Mouse (Mus musculus) thymus, adult 2 months (tissue): ENCODE data around the gene Slc34a2. TPM values are rescaled to one million over a fixed set of nuclear protein-coding genes. Genes with fewer than 3 reads are reported as not detected.

Source experiments
- DNase-seq: peaks from one replicate; pipeline ENCODE4 v3.0.0; 2021
- H3K27ac ChIP-seq: fragments of 200-500 bp; 2 replicates; pipeline ENCODE4 v1.5.1; 2012; ENCODE audit warnings: low read length, control low read depth; ENCODE audit not compliant: control insufficient read depth, insufficient read depth
- H3K27me3 ChIP-seq: fragments of 200-500 bp; 2 replicates; pipeline ENCODE4 v1.6.1; 2012; ENCODE audit warnings: mild to moderate bottlenecking, low read length, moderate library complexity, mixed read lengths; ENCODE audit not compliant: control insufficient read depth, insufficient read depth
- H3K36me3 ChIP-seq: fragments of 200-500 bp; 2 replicates; pipeline ENCODE4 v1.6.1; 2012; ENCODE audit warnings: mild to moderate bottlenecking, low read length, moderate library complexity; ENCODE audit not compliant: control insufficient read depth, insufficient read depth
- H3K4me1 ChIP-seq: fragments of 200-500 bp; replicated peaks from 2 replicates; pipeline ENCODE4 v1.6.1; 2012; ENCODE audit warnings: low read length; ENCODE audit not compliant: control insufficient read depth, insufficient read depth
- H3K4me3 ChIP-seq: fragments of 200-500 bp; 2 replicates; pipeline ENCODE4 v1.5.1; 2012; ENCODE audit warnings: mild to moderate bottlenecking, low read length, control low read depth, moderate library complexity; ENCODE audit not compliant: control insufficient read depth, insufficient read depth
- CTCF ChIP-seq: fragments of 200-500 bp; IDR thresholded peaks from 2 replicates; pipeline ENCODE4 v1.5.1; 2012; ENCODE audit warnings: mild to moderate bottlenecking, control low read depth, low read length, moderate library complexity, borderline replicate concordance; ENCODE audit not compliant: control insufficient read depth, poor library complexity, insufficient read depth; ENCODE audit errors: extremely low read depth
- POLR2A ChIP-seq: fragments of 200-500 bp; IDR thresholded peaks from 2 replicates; pipeline ENCODE4 v1.6.1; 2012; ENCODE audit warnings: mild to moderate bottlenecking, low read length, control low read depth, moderate library complexity; ENCODE audit not compliant: control insufficient read depth, poor library complexity, insufficient read depth; ENCODE audit errors: extremely low read depth
- WGBS: fragments of 180-500 bp; shearing (Covaris S2); methylation state at CpG from one replicate; pipeline ENCODE4 v1.1.7; 2018; 5-methylcytosine and 5-hydroxymethylcytosine counted together
- polyA plus RNA-seq: library from polyadenylated mRNA; depleted of rRNA; stranded (reverse); fragments of >200 nt; gene quantifications from 2 replicates; pipeline ENCODE4 v1.2.3, GENCODE M21; 2012

Slc34a2 gene
- polyA plus RNA-seq, 1 experiment, result 3.4 TPM

DNA sequence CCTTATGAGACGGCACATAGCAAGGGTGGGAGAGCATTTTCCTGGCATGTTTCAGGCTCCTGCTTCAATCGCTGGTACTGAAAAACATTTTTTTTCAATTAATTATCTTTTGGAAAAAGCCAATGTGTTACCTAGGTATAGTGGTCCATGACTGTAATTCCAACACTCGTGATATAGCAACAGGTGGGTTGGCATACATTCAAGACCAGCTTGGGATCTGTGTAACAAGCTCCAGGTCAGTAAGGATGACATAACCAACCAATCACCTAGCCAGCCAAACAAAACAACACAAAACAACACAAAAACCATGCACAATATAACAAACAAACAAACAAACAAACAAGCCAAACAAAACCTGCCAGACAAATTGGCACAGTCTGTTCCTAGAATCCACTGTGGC is 33.9 kb upstream of the Slc34a2 start:
- H3K4me1 ChIP-seq, result no peaks in the 10 kb centered on the region
- DNase-seq, result no peak
- H3K27ac ChIP-seq, result no peak overlapping the region
- no peak overlapping the region for H3K4me3 ChIP-seq
- TF ChIP-seq CTCF (no peak), POLR2A (no peak)
- H3K27me3 ChIP-seq, result no peaks in the 10 kb centered on the region
- H3K36me3 ChIP-seq, result no peaks in the 10 kb centered on the region
- 90% methylated on average over 3 of the region's 3 CpGs for WGBS

DNA sequence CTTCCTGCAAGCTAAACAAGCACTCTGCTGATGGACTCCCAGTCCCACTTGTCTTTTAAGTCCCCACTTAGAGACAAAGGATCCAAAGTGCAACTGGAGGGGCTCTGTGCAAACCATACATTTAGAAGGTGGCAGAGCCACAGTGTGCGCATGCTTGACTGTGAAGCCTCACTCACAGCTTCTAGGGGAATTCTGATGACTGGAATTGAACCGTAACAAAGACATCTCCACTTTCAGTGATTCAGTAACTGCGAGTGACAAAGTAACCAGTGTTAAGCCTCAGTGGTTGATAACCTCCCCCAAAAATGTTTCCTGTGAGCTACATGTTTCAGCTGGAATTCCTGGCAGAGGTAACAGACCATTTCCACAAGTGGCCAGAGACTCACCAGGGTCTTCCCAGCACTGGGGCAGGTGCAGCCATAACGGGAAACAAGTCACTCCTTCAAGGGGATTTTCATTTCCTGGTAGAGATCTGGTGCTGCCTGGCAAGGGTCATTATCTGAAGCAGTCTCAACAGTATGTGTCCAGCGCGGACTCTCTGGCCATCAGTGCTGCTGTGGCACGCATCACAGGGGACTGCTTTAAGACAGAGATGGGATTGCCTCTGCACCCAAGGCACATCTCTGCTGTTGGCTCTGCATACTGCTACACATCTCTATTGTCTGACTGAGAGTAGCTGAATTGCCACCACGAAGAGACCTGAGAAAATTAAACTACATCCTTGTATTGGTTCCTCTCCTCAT is 28.7 kb upstream of the Slc34a2 start:
- H3K4me3 ChIP-seq, result no peak overlapping the region
- no peaks in the 10 kb centered on the region for H3K27me3 ChIP-seq
- DNase-seq, result no peak
- H3K4me1 ChIP-seq, result no peaks in the 10 kb centered on the region
- TF ChIP-seq POLR2A (no peak), CTCF (no peak)
- WGBS, result 86% methylated on average over 8 of the region's 8 CpGs
- H3K36me3 ChIP-seq, result no peaks in the 10 kb centered on the region
- H3K27ac ChIP-seq, result no peak overlapping the region

DNA sequence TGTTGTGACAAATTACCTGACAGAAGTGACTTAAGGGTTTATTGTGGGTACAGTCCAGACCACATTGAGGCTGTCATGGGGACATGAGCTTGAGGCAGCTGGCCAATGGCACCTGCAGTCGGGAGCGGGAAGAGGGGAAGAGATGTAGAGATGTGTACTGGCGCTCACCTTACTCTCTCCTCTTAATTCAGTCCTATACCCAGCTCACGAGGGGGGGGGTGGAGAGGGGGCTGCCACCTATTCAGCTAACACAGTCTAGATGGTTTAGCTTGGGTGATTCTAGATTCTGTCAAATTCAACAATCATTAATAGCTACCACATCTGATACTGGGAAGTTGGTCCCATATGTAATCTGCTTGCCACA is 28.1 kb upstream of the Slc34a2 start:
- no peaks in the 10 kb centered on the region for H3K36me3 ChIP-seq
- DNase-seq, result no peak
- no peaks in the 10 kb centered on the region for H3K4me1 ChIP-seq
- H3K27me3 ChIP-seq, result no peaks in the 10 kb centered on the region
- 82% methylated on average over 4 of the region's 4 CpGs for WGBS
- TF ChIP-seq POLR2A (no peak), CTCF (no peak)
- H3K4me3 ChIP-seq, result no peak overlapping the region
- H3K27ac ChIP-seq, result no peak overlapping the region

GRCm38 (mm10) chr5:53011327-53011726 is 26.6 kb upstream of the Slc34a2 start:
- H3K36me3 ChIP-seq, result no peaks in the 10 kb centered on the region
- no peak overlapping the region for H3K27ac ChIP-seq
- 92% methylated on average over 3 of the region's 3 CpGs for WGBS
- TF ChIP-seq POLR2A (no peak), CTCF (no peak)
- H3K27me3 ChIP-seq, result no peaks in the 10 kb centered on the region
- DNase-seq, result no peak
- H3K4me1 ChIP-seq, result no peaks in the 10 kb centered on the region
- H3K4me3 ChIP-seq, result no peak overlapping the region

- no peaks in the 10 kb centered on the region for H3K36me3 ChIP-seq
- no peak overlapping the region for H3K4me3 ChIP-seq
- no peak for TF ChIP-seq CTCF
- TF ChIP-seq POLR2A, result no peak
- 86% methylated on average over 5 of the region's 5 CpGs for WGBS
- H3K4me1 ChIP-seq, result no peaks in the 10 kb centered on the region
- DNase-seq, result no peak
- H3K27ac ChIP-seq, result no peak overlapping the region
- no peaks in the 10 kb centered on the region for H3K27me3 ChIP-seq
Observed at GRCm38 (mm10) chr5:53016606-53017005, 21.3 kb upstream of the Slc34a2 start.

DNA sequence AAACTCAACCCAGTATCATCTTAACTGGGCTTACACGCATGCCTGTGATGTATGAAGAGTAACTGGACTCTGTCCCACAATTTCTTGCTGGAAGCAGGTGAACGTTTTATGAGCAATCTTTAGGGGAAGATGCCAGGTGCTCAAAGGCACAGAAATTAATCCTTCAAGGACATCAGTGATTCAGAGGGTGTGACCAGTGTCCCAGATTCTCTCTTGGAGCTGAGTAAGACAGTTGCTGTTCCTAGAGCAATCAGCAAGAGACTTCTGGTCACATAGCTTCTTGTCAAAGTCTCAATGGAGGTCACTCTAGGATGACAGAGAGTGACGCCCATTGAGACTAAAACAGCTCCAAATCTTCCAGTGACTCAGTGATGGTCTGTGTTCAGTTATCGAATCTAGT is 19.6 kb upstream of the Slc34a2 start:
- WGBS, result 89% methylated on average over 4 of the region's 4 CpGs
- TF ChIP-seq POLR2A (no peak), CTCF (no peak)
- DNase-seq, result no peak
- Histone ChIP-seq H3K27ac (no peak overlapping the region), H3K36me3 (no peaks in the 10 kb centered on the region), H3K27me3 (no peaks in the 10 kb centered on the region), H3K4me3 (no peak overlapping the region), H3K4me1 (no peaks in the 10 kb centered on the region)

- 87% methylated on average over 2 of the region's 2 CpGs for WGBS
- H3K27ac ChIP-seq, result no peak overlapping the region
Observed at GRCm38 (mm10) chr5:53023432-53023831, 14.4 kb upstream of the Slc34a2 start.

More at GRCm38 (mm10) chr5:53023432-53023831, 14.4 kb upstream of the Slc34a2 start:
- Histone ChIP-seq H3K4me3 (no peak overlapping the region), H3K4me1 (no peaks in the 10 kb centered on the region), H3K36me3 (no peaks in the 10 kb centered on the region), H3K27me3 (no peaks in the 10 kb centered on the region)
- TF ChIP-seq POLR2A (no peak), CTCF (no peak)
- DNase-seq, result no peak
